Mouse (Mus musculus) limb, embryonic 14.5 days (tissue): Measurements from ENCODE around the gene Gtpbp3. TPM values are rescaled to one million over a fixed set of nuclear protein-coding genes. Genes with fewer than 3 reads are reported as not detected.
"Not testable (repeated sequence)": the region's sequence is repeated elsewhere in the genome, so short reads cannot be mapped to it uniquely, and the experiment has no call there.

Experiments
- ATAC-seq: fragments of 200-750 bp; cut with Nextera tagmentation; 2 replicates; pipeline ENCODE4 v1.8.0; 2017; ENCODE audit warnings: low read depth, moderate number of reproducible peaks, moderate TSS enrichment; ENCODE audit not compliant: low FRiP score
- DNase-seq: peaks from one replicate; pipeline ENCODE4 v3.0.0-alpha.2; 2015; ENCODE audit warnings: low spot score
- H3K27ac ChIP-seq: fragments of 300-500 bp; sonication (generic); replicated peaks from 2 replicates; pipeline ENCODE4 v1.5.1; 2014; ENCODE audit warnings: low read depth, mild to moderate bottlenecking, low read length, moderate library complexity, mixed read lengths
- H3K27me3 ChIP-seq: fragments of 300-500 bp; sonication (generic); 2 replicates; pipeline ENCODE4 v1.6.1; 2014; ENCODE audit warnings: low read length, mixed read lengths; ENCODE audit not compliant: control insufficient read depth, insufficient read depth
- H3K36me3 ChIP-seq: fragments of 300-500 bp; sonication (generic); 2 replicates; pipeline ENCODE4 v1.6.1; 2014; ENCODE audit warnings: mild to moderate bottlenecking, low read length, moderate library complexity, mixed read lengths; ENCODE audit not compliant: control insufficient read depth, insufficient read depth
- H3K4me1 ChIP-seq: fragments of 300-500 bp; sonication (generic); 2 replicates; pipeline ENCODE4 v1.6.1; 2014; ENCODE audit warnings: antibody characterized with exemption, low read length, mixed read lengths; ENCODE audit not compliant: control insufficient read depth, insufficient read depth
- H3K4me2 ChIP-seq: fragments of 300-500 bp; sonication (generic); replicated peaks from 2 replicates; pipeline ENCODE4 v1.6.1; 2014; ENCODE audit warnings: low read depth, mild to moderate bottlenecking, low read length, moderate library complexity; ENCODE audit not compliant: severe bottlenecking
- H3K4me3 ChIP-seq: fragments of 300-500 bp; sonication (generic); replicated peaks from 2 replicates; pipeline ENCODE4 v1.5.1; 2014; ENCODE audit warnings: low read length
- H3K9ac ChIP-seq: fragments of 300-500 bp; sonication (generic); 2 replicates; pipeline ENCODE4 v1.6.1; 2014; ENCODE audit warnings: mild to moderate bottlenecking, low read depth, low read length, moderate library complexity; ENCODE audit not compliant: severe bottlenecking
- H3K9me3 ChIP-seq: fragments of 300-500 bp; sonication (generic); 2 replicates; pipeline ENCODE4 v1.6.1; 2016; ENCODE audit warnings: low read length; ENCODE audit not compliant: control insufficient read depth
- POLR2A ChIP-seq: fragments of 200-500 bp; IDR thresholded peaks from 2 replicates; pipeline ENCODE4 v1.8.0; 2012; ENCODE audit warnings: inconsistent platforms, mild to moderate bottlenecking, moderate library complexity, borderline replicate concordance; ENCODE audit not compliant: insufficient read depth, insufficient read length; ENCODE audit errors: extremely low read depth
- WGBS: fragments of 180-500 bp; shearing (Covaris S2); extraction: QIAGEN DNeasy Blood & Tissue Kit; methylation state at CpG from one replicate; pipeline ENCODE4 v1.1.7; 2014; 5-methylcytosine and 5-hydroxymethylcytosine counted together
- polyA plus RNA-seq, 2 experiments: library from polyadenylated mRNA; depleted of rRNA in 1 of 2; stranded (reverse) in 1 of 2; unstranded in 1 of 2; fragments of >200 nt; fragmentation: Nextera tagmentation in 1 of 2; extraction: Ambion mirVana in 1 of 2; gene quantifications; 2 replicates each; pipeline versions ENCODE4 v1.2.1 to v1.2.3; 2012 to 2014

Gene Gtpbp3
- polyA plus RNA-seq, 2 experiments, result 5.9 to 41.6 TPM

GRCm38 (mm10) chr8:71513018-71513754 lies 25.3 kb downstream of the Gtpbp3 start:
- Histone ChIP-seq H3K9me3 (no peaks in the 10 kb centered on the region), H3K27ac (no peak overlapping the region), H3K4me2 (no peak overlapping the region), H3K9ac (no peak overlapping the region), H3K4me1 (no peaks in the 10 kb centered on the region), H3K4me3 (no peak overlapping the region), H3K27me3 (peaks cover 8% of the 10 kb centered on the region), H3K36me3 (no peaks in the 10 kb centered on the region)
- no peak for TF ChIP-seq POLR2A
- 67% methylated on average over 13 of the region's 15 CpGs for WGBS
- DNase-seq (no peak), ATAC-seq (no peak)

GRCm38 (mm10) chr8:71515043-71515442 lies 27.1 kb downstream of the Gtpbp3 start:
- no peak overlapping the region for H3K4me2 ChIP-seq
- no peaks in the 10 kb centered on the region for H3K9me3 ChIP-seq
- no peaks in the 10 kb centered on the region for H3K36me3 ChIP-seq
- no peaks in the 10 kb centered on the region for H3K4me1 ChIP-seq
- no peak overlapping the region for H3K9ac ChIP-seq
- no peak overlapping the region for H3K4me3 ChIP-seq
- DNase-seq, result no peak
- WGBS, result 77% methylated on average over 5 of the region's 5 CpGs
- ATAC-seq, result no peak
- no peak for TF ChIP-seq POLR2A
- no peaks in the 10 kb centered on the region for H3K27me3 ChIP-seq
- H3K27ac ChIP-seq, result no peak overlapping the region

GRCm38 (mm10) chr8:71516786-71517185 lies 28.9 kb downstream of the Gtpbp3 start:
- Histone ChIP-seq H3K27me3 (no peaks in the 10 kb centered on the region), H3K9ac (no peak overlapping the region), H3K4me1 (no peaks in the 10 kb centered on the region), H3K36me3 (no peaks in the 10 kb centered on the region), H3K4me2 (no peak overlapping the region), H3K4me3 (no peak overlapping the region), H3K9me3 (no peaks in the 10 kb centered on the region), H3K27ac (no peak overlapping the region)
- WGBS, result 18% methylated on average over 6 of the region's 6 CpGs
- no peak for TF ChIP-seq POLR2A
- DNase-seq (no peak), ATAC-seq (no peak)

GRCm38 (mm10) chr8:71519037-71519825 lies 31.3 kb downstream of the Gtpbp3 start:
- not testable (repeated sequence) for H3K4me3 ChIP-seq, H3K4me1 ChIP-seq, H3K9ac ChIP-seq, H3K36me3 ChIP-seq, H3K27ac ChIP-seq, H3K4me2 ChIP-seq, ATAC-seq, H3K27me3 ChIP-seq, H3K9me3 ChIP-seq
- DNase-seq, result peak; percentile 74
- 35% methylated on average over 9 of the region's 10 CpGs for WGBS

GRCm38 (mm10) chr8:71521634-71522033 lies 33.7 kb downstream of the Gtpbp3 start:
- H3K27me3 ChIP-seq, result peaks cover 20% of the 10 kb centered on the region
- no peak overlapping the region for H3K9ac ChIP-seq
- 0 out of 2 replicates have a peak, but pooled peaks have one; percentile 24 for TF ChIP-seq POLR2A
- H3K36me3 ChIP-seq, result no peaks in the 10 kb centered on the region
- no peak overlapping the region; the same call in 1 of the 2 replicates for H3K4me3 ChIP-seq
- peaks cover 3% of the 10 kb centered on the region; the same call in 1 of the 2 replicates for H3K4me1 ChIP-seq
- no peak overlapping the region for H3K27ac ChIP-seq
- DNase-seq (peak; percentile 90), ATAC-seq (peak; percentile 87)
- WGBS, result 1% methylated on average over 17 of the region's 17 CpGs
- H3K4me2 ChIP-seq, result peak overlapping the region; percentile 20; the same call in 1 of the 2 replicates
- no peaks in the 10 kb centered on the region for H3K9me3 ChIP-seq
